Mouse (Mus musculus): Measurements from ENCODE around the gene Leo1.
"Not testable (repeated sequence)": the region's sequence is repeated elsewhere in the genome, so short reads cannot be mapped to it uniquely, and the experiment has no call there.

Gene Leo1

GRCm38 (mm10) chr9:75467581-75467980 lies 26.3 kb downstream of the Leo1 start:
- DNase-seq (ENCODE audit: low spot score in 2 of 2): no peak

DNA sequence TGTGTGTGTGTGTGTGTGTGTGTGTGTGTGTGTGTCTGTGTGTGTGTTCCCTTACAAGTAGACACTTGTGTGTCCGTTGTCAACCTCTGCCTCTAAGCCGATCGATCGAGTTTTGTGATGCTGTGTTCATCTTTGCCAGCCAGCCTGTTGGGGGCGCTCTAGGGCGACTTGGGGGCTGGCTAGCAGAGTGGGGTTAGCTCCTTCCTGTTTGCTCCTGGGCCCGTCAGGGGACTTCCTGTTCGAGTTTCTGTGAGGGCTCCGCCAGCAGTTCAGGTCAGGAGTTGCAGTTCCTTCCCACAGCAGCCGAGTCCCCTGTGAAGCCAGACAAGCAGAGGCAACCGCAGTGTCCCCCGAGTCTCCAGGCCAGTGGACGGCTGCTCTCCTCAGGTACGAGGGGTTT lies 27.0 kb downstream of the Leo1 start:
- DNase-seq (ENCODE audit: low spot score in 2 of 2): peak in 1 of 2 experiments; percentile 20

GRCm38 (mm10) chr9:75477212-75477611 lies 35.9 kb downstream of the Leo1 start:
- no peak for DNase-seq (ENCODE audit: low spot score in 2 of 2)

GRCm38 (mm10) chr9:75479106-75479725 lies 37.9 kb downstream of the Leo1 start:
- no peak for DNase-seq (ENCODE audit: low spot score in 2 of 2)

GRCm38 (mm10) chr9:75480536-75481075 lies 39.3 kb downstream of the Leo1 start:
- no peak for DNase-seq (ENCODE audit: low spot score in 2 of 2)

- DNase-seq (ENCODE audit: low spot score in 2 of 2): no peak
Observed at GRCm38 (mm10) chr9:75485231-75485630, 43.9 kb downstream of the Leo1 start.

GRCm38 (mm10) chr9:75488255-75488654 lies 46.9 kb downstream of the Leo1 start:
- DNase-seq (ENCODE audit: low spot score in 2 of 2): not testable (repeated sequence)

- DNase-seq (ENCODE audit: low spot score in 2 of 2): no peak
Observed at GRCm38 (mm10) chr9:75494407-75495005, 53.2 kb downstream of the Leo1 start.

DNA sequence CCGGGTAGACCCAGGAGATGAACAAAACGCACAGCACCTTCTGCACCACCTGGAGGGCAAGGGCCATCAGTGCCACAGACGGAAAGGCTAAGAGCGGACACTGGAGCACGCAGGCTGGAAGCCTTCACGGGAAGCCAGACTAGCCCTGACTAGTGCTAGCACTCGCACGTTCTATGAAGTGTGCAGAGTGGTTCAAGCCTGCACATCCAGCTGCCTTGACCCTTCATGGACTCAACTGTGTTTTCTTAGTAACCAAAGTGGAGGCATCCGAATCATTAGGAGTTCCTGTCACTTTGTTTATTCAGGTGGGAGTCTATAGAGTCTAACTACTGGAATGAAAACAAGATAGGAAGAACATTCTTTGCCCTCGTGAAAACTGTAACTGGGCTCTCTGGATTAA lies 54.6 kb downstream of the Leo1 start:
- DNase-seq (ENCODE audit: low spot score in 2 of 2): no peak

DNA sequence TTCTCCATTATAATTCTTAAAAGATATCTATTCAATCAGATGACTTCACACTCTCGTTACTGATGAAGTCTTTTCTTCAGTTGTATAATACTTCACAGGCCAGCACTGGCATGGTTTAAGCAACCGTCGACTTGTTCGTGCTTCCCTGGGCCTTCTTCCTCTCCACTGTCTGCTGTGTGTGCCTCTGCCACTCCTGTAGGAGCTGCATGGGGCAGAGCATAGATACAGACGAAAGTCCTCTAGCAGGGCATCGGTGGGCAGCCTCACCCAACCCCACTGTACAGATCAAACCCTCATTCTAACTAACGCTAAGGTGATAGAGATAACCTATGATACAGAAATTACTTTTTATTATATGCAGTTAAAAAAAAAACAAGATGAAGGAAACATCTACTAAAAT lies 57.2 kb downstream of the Leo1 start:
- DNase-seq (ENCODE audit: low spot score in 2 of 2): no peak

DNA sequence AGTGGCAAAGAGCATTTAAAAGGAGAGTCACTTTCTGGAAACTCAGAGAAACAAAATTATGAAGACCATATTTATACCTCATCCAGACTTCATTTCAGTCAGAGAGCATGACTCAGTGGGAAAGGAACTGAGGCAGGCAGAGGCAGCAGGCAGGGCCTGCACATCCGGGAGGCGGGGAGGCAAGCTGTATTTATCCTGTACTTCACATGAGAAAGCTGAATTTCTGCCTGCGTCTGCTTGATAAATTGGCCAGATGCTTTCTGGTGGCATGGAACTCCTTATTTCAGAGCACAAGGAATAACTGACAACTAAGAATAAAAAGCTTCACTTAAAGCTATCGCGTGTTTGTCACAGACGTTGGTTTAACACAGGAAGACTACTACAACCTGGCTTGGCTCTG lies 63.0 kb downstream of the Leo1 start:
- DNase-seq (ENCODE audit: low spot score in 2 of 2): no peak

DNA sequence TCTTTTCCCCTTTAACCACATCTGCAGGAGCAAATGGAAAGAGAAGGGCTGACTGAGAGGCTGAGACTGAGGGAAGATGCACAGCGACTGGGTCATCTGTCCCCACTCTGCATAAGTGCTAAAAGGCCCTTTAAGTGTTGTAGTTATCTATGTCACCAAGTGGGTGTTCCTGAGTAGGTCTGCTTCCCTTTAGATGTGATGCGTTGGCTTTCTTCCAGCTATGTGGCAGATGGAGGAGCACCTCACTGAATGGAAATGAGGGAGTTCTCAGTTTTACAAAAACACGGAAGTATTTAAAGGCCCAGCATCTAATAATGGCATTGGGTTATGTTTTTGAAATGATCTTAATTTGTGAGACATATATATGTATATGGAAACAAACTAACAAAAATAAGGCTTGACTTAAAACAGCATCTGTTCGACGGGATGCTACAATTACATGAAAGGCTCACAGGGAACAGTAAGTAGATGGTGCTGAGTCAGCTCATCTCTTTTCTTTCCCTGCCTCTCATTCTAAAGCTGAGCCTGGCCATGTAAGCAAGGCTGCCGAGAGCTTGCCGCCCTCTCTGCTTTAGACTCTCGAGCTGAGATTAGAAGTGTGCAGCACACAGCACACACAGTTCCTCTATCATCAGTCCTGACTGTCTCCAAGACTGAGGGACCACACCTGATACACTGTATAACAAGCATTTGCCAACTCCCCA lies 70.1 kb downstream of the Leo1 start:
- DNase-seq (ENCODE audit: low spot score in 2 of 2): no peak

DNA sequence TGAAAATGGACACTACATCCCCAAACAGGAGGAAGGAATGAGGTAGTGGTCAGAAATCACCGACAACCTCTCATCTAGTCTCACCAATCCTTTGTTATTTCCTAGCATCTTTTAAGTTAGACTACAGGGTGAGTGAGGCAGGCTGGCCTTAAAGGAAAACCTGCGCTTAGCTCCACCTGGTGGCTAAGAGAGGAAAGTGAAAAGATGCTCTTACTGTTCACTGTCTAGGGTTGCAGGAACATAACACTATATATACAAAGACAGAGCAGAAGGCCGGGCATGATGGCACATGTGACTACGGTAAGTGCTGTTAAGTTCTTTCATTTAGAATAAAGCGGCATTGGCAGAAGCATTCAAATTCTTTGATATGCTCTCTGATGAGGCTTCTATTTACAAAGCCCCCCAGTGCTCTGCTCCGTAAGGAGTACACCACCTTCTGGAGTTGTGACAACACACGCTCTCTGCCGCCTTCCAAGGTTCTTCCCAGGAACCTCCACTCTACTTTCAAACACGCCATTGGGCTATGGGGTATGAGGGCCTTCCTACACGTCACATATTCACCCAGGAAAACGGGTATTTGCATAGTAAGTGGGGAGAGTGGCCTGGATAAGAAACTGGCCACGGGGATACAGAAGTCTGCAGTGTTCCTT lies 74.3 kb downstream of the Leo1 start:
- no peak for DNase-seq (ENCODE audit: low spot score in 2 of 2)

Measured in urinary bladder, postnatal 4 days (tissue).